Mouse (Mus musculus) gastrocnemius, postnatal 14 days (tissue): ENCODE data around the gene Stk39. TPM values are rescaled to one million over a fixed set of nuclear protein-coding genes. Genes with fewer than 3 reads are reported as not detected.

ENCODE experiments used
- DNase-seq: peaks from one replicate; pipeline ENCODE4 v3.0.0; 2021; ENCODE audit warnings: mixed read lengths
- intact Hi-C: fragments of 180-260 bp; cut with DNase I; formaldehyde crosslinking; loops from one replicate; pipeline ENCODE4 v1.15.1; 2025; ENCODE audit warnings: low total_unique reads
- total RNA-seq, 2 experiments: library from RNA; stranded (reverse); gene quantifications; 2 replicates each; pipeline ENCODE4 v1.2.3; 2021

Stk39 gene
- total RNA-seq, 2 experiments from 2014 or later: 7.8 to 8.1 TPM

GRCm38 (mm10) chr2:68366091-68366896, 105.8 kb downstream of the Stk39 start:
- no peak for DNase-seq
- intact Hi-C loops: loop anchor here (10.0 kb wide), 1 partner anchor 99 kb away; no protein-coding TSS in a partner anchor

GRCm38 (mm10) chr2:68365504-68365903, 106.6 kb downstream of the Stk39 start:
- intact Hi-C loops: loop anchor here (10.0 kb wide), 1 partner anchor 99 kb away; no protein-coding TSS in a partner anchor

GRCm38 (mm10) chr2:68364181-68364900, 107.7 kb downstream of the Stk39 start:
- no peak for DNase-seq
- intact Hi-C loops: loop anchor here (10.0 kb wide), 1 partner anchor 100 kb away; no protein-coding TSS in a partner anchor

More at GRCm38 (mm10) chr2:68365504-68365903, 106.6 kb downstream of the Stk39 start:
- DNase-seq: no peak

- intact Hi-C loops: loop anchor here (10.0 kb wide), 1 partner anchor 102 kb away; no protein-coding TSS in a partner anchor
- DNase-seq: no peak
Observed at GRCm38 (mm10) chr2:68363159-68363558, 108.9 kb downstream of the Stk39 start.

GRCm38 (mm10) chr2:68361701-68362100, 110.4 kb downstream of the Stk39 start:
- no peak for DNase-seq
- intact Hi-C loops: loop anchor here (10.0 kb wide), 1 partner anchor 103 kb away; no protein-coding TSS in a partner anchor

GRCm38 (mm10) chr2:68350621-68351020, 121.4 kb downstream of the Stk39 start:
- peak; percentile 38 for DNase-seq
- intact Hi-C loops: loop anchor here (5.0 kb wide), 1 partner anchor 128 kb away; no protein-coding TSS in a partner anchor

- intact Hi-C loops: loop anchor here (5.0 to 10.0 kb wide), 3 partner anchors 127 to 1395 kb away; no protein-coding TSS in a partner anchor
- DNase-seq: peak; percentile 81
Observed at GRCm38 (mm10) chr2:68349593-68350383, 122.3 kb downstream of the Stk39 start.

GRCm38 (mm10) chr2:68348966-68349365, 123.1 kb downstream of the Stk39 start:
- intact Hi-C loops: loop anchor here (10.0 kb wide), 2 partner anchors 234 to 1394 kb away; no protein-coding TSS in a partner anchor
- no peak for DNase-seq

- intact Hi-C loops: loop anchor here (10.0 kb wide), 2 partner anchors 232 to 1392 kb away; no protein-coding TSS in a partner anchor
- DNase-seq: no peak
Observed at GRCm38 (mm10) chr2:68346606-68347237, 125.3 kb downstream of the Stk39 start.

- no peak for DNase-seq
- intact Hi-C loops: loop anchor here (10.0 kb wide), 2 partner anchors 230 to 1390 kb away; no protein-coding TSS in a partner anchor
Observed at GRCm38 (mm10) chr2:68345269-68345668, 126.8 kb downstream of the Stk39 start.

- no peak for DNase-seq
- intact Hi-C loops: loop anchor here (10.0 kb wide), 2 partner anchors 229 to 1389 kb away; no protein-coding TSS in a partner anchor
Observed at GRCm38 (mm10) chr2:68343751-68344150, 128.3 kb downstream of the Stk39 start.

- no peak for DNase-seq
- intact Hi-C loops: loop anchor here (10.0 kb wide), 2 partner anchors 227 to 1387 kb away; no protein-coding TSS in a partner anchor
Observed at GRCm38 (mm10) chr2:68342122-68342646, 129.9 kb downstream of the Stk39 start.

GRCm38 (mm10) chr2:68336913-68337312, 135.2 kb downstream of the Stk39 start:
- intact Hi-C loops: no loop called here
- no peak for DNase-seq

GRCm38 (mm10) chr2:68334945-68335344, 137.1 kb downstream of the Stk39 start:
- no peak for DNase-seq
- intact Hi-C loops: no loop called here

- intact Hi-C loops: no loop called here
- DNase-seq: no peak
Observed at GRCm38 (mm10) chr2:68325306-68325705, 146.8 kb downstream of the Stk39 start.

- intact Hi-C loops: no loop called here
- DNase-seq: no peak
Observed at GRCm38 (mm10) chr2:68321230-68321629, 150.8 kb downstream of the Stk39 start.

GRCm38 (mm10) chr2:68320670-68321069, 151.4 kb downstream of the Stk39 start:
- DNase-seq: no peak
- intact Hi-C loops: no loop called here

GRCm38 (mm10) chr2:68318452-68318851, 153.6 kb downstream of the Stk39 start:
- intact Hi-C loops: no loop called here

More at GRCm38 (mm10) chr2:68318452-68318851, 153.6 kb downstream of the Stk39 start:
- no peak for DNase-seq
